ENCODE assay signal across 16 mouse cellular contexts in genomic region chr6:143198421-143198820, GRCm38 (mm10).
"Had no signal": no experiment of that assay in that cellular context is flagged by ENCODE, and none has a peak within 500 bp of the region (broad histone marks: within the 10 kb centered on the region; RNA-seq: fewer than 3 reads in every experiment).

No protein-coding gene starts in this region.

- H3K27me3 ChIP-seq: intestine, embryonic 15.5 days; kidney, embryonic 15.5 days; limb, embryonic 15.5 days; liver, embryonic 13.5 days; neural tube, embryonic 12.5 days had no signal

- H3K9me3 ChIP-seq: intestine, embryonic 15.5 days; kidney, embryonic 15.5 days; limb, embryonic 15.5 days; liver, embryonic 13.5 days; midbrain, embryonic 10.5 days; neural tube, embryonic 12.5 days had no signal

- H3K4me2 ChIP-seq: intestine, embryonic 15.5 days; kidney, embryonic 15.5 days; limb, embryonic 15.5 days; liver, embryonic 13.5 days; neural tube, embryonic 12.5 days had no signal

- H3K4me3 ChIP-seq: intestine, embryonic 15.5 days; kidney, embryonic 15.5 days; left cerebral cortex, adult 2 months; limb, embryonic 15.5 days; liver, embryonic 13.5 days; midbrain, embryonic 10.5 days; neural tube, embryonic 12.5 days had no signal

- H3K4me1 ChIP-seq: intestine, embryonic 15.5 days; limb, embryonic 15.5 days; liver, embryonic 13.5 days; midbrain, embryonic 10.5 days; neural tube, embryonic 12.5 days had no signal

- H3K9ac ChIP-seq: intestine, embryonic 15.5 days; kidney, embryonic 15.5 days; limb, embryonic 15.5 days; liver, embryonic 13.5 days; neural tube, embryonic 12.5 days had no signal

- H3K27ac ChIP-seq: intestine, embryonic 15.5 days; kidney, embryonic 15.5 days; left cerebral cortex, adult 2 months; limb, embryonic 15.5 days; liver, embryonic 13.5 days; midbrain, embryonic 10.5 days; neural tube, embryonic 12.5 days had no signal

- DNase-seq: kidney, adult 18-20 months; kidney, postnatal 25 days; liver, embryonic 13.5 days; lung, adult 18-20 months; lung, postnatal 4 days; midbrain, embryonic 14.5 days; retina, postnatal 1 day; right cerebral cortex, postnatal 4 days; spleen, adult 18-20 months had no signal

- ATAC-seq: intestine, embryonic 15.5 days; lung, postnatal 0 days had no signal
